Mouse (Mus musculus) ES-Bruce4 (cell line): Measurements from ENCODE around the gene Dap. TPM values are rescaled to one million over a fixed set of nuclear protein-coding genes. Genes with fewer than 3 reads are reported as not detected.

ENCODE experiments used
- H3K27ac ChIP-seq: 2 replicates; pipeline ENCODE4 v1.5.1; 2012; ENCODE audit warnings: low read length, inconsistent platforms; ENCODE audit not compliant: insufficient read depth
- H3K27me3 ChIP-seq: 2 replicates; pipeline ENCODE4 v1.6.1; 2012; ENCODE audit warnings: mild to moderate bottlenecking, low read length, inconsistent platforms; ENCODE audit not compliant: control insufficient read depth, poor library complexity, insufficient read depth, severe bottlenecking
- H3K36me3 ChIP-seq: 2 replicates; pipeline ENCODE4 v1.6.1; 2012; ENCODE audit warnings: inconsistent platforms, mild to moderate bottlenecking, low read length, moderate library complexity; ENCODE audit not compliant: control insufficient read depth, poor library complexity, insufficient read depth, severe bottlenecking
- H3K4me1 ChIP-seq: one replicate; pipeline ENCODE4 v1.8.1; 2011; ENCODE audit warnings: low read length; ENCODE audit not compliant: control insufficient read depth, insufficient read depth
- H3K4me3 ChIP-seq: 2 replicates; pipeline ENCODE4 v1.5.1; 2011; ENCODE audit warnings: low read depth, mild to moderate bottlenecking, low read length
- H3K9ac ChIP-seq: 2 replicates; pipeline ENCODE4 v1.6.1; 2012; ENCODE audit warnings: low read depth, mild to moderate bottlenecking, inconsistent platforms; ENCODE audit not compliant: poor library complexity, severe bottlenecking
- H3K9me3 ChIP-seq: replicated peaks from 2 replicates; pipeline ENCODE4 v1.6.1; 2012; ENCODE audit warnings: mild to moderate bottlenecking, low read length, inconsistent platforms; ENCODE audit not compliant: control insufficient read depth, poor library complexity, insufficient read depth, severe bottlenecking
- CTCF ChIP-seq: IDR thresholded peaks from one replicate; pipeline ENCODE4 v1.8.1; 2011; ENCODE audit warnings: low read depth, low read length
- EP300 ChIP-seq: IDR thresholded peaks from 2 replicates; pipeline ENCODE4 v1.6.1; 2011; ENCODE audit warnings: low read depth, low read length; ENCODE audit not compliant: insufficient read depth
- POLR2A ChIP-seq: IDR thresholded peaks from one replicate; pipeline ENCODE4 v1.8.1; 2011; ENCODE audit warnings: low read length; ENCODE audit not compliant: insufficient read depth
- polyA plus RNA-seq: library from polyadenylated mRNA; stranded (reverse); fragments of >200 nt; gene quantifications from 2 replicates; pipeline ENCODE4 v1.2.4, GENCODE M21; 2011; ENCODE audit warnings: low read depth; ENCODE audit not compliant: missing spikeins, insufficient read depth, insufficient read length

Gene Dap
- polyA plus RNA-seq, 1 experiment, result 22.7 TPM

DNA sequence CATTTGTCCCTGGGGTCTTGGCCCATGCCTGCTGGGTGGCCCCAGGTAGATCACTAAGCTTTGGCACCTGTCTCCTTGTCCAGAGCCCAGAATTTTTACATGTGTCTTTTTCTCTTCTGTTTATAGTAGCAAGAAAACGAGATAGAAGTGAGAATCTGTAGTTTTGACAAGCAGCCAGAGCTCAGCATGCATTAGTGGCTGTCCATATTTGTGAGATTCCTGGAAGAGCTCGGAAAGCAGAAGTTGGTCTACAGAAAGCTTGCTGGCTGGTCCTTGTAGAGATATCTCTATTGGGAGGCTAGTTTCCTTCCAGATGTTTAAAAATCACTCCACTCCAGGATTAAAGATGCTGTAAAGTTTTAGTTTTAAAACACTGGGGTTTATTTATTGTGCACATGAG is 25.9 kb downstream of the Dap start:
- H3K9ac ChIP-seq, result no peak overlapping the region
- TF ChIP-seq CTCF (no peak), EP300 (no peak), POLR2A (no peak)
- no peak overlapping the region for H3K4me3 ChIP-seq
- H3K36me3 ChIP-seq, result no peaks in the 10 kb centered on the region
- no peaks in the 10 kb centered on the region for H3K4me1 ChIP-seq
- H3K9me3 ChIP-seq, result no peaks in the 10 kb centered on the region
- no peak overlapping the region for H3K27ac ChIP-seq
- no peaks in the 10 kb centered on the region for H3K27me3 ChIP-seq

DNA sequence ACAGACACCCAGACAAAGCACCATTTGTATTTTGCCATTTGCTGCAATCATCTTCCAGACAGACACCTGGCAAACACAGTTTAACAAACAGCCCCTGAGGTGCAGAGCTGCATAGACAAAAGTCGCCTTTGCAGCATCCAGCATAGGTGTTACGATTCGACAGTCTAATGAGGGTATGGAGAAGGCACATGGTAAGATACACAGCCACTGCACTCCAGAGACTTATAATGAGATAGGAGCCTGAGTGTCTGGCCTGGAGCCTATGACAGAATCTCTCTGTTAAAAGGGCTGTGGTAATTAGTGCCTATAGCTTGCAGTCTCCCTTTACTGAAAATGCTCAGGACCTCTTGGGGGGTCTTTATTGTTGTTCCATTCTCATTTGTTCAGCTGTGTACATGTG is 26.6 kb downstream of the Dap start:
- Histone ChIP-seq H3K36me3 (no peaks in the 10 kb centered on the region), H3K4me1 (no peaks in the 10 kb centered on the region), H3K9ac (no peak overlapping the region), H3K27me3 (no peaks in the 10 kb centered on the region), H3K27ac (no peak overlapping the region), H3K4me3 (no peak overlapping the region), H3K9me3 (no peaks in the 10 kb centered on the region)
- no peak for TF ChIP-seq CTCF
- no peak for TF ChIP-seq EP300
- TF ChIP-seq POLR2A, result no peak

DNA sequence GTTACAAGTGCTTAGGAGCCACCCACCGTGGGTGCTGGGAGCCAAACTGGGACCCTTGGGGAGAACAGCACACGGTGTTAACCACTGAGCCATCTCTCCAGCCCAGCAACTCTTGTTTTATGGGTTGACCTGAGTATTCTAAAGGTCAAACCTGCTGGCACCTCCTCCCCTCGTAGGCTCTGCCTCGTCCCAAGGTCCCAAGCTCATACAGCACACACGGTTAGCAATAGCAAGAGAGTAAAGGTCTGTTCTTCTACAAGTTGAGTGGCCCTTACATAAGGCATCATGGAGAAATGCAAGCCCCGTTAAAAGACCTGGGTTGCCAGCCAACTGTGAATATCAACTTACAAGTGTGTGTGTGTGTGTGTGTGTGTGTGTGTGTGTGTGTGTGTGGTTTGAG is 27.1 kb downstream of the Dap start:
- H3K9ac ChIP-seq, result no peak overlapping the region
- no peaks in the 10 kb centered on the region for H3K9me3 ChIP-seq
- no peaks in the 10 kb centered on the region for H3K27me3 ChIP-seq
- H3K4me1 ChIP-seq, result no peaks in the 10 kb centered on the region
- TF ChIP-seq CTCF (no peak), EP300 (no peak), POLR2A (no peak)
- H3K4me3 ChIP-seq, result no peak overlapping the region
- no peaks in the 10 kb centered on the region for H3K36me3 ChIP-seq
- H3K27ac ChIP-seq, result no peak overlapping the region

DNA sequence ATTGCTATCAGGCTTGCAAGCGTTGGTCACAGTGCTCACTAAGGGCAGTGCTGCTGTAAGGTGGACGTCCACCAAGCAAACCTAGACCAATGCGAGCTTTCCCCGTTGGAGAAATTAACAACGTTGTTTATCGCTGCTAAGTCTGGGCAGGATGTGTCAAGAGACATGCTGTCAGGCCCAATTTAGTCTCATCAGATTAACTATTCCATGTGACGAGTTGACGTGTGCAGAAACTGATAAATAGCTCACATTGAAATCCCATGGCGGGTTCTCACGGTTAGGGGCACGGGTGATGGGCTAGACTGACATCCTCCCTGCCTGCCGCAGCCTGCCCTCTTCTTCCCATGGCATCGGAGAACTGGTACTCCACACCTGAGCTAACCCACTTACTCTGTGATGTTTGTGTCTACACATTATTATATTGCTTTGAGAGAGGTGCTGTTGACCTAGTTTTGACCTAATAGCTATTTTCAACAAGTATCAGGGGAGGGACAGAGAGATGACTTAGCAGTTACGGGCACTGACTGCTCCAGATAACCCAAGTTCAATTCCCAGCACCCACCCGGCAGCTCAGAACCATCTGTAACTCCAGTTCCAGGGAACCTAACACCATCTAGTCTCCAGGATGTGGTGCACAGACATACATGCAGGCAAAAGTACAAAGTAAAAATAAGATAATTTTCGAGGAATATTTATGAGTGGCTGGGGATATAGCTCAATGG is 28.6 kb downstream of the Dap start:
- H3K36me3 ChIP-seq, result no peaks in the 10 kb centered on the region
- no peaks in the 10 kb centered on the region for H3K27me3 ChIP-seq
- no peak overlapping the region for H3K4me3 ChIP-seq
- H3K9ac ChIP-seq, result no peak overlapping the region
- no peak for TF ChIP-seq POLR2A
- no peak for TF ChIP-seq CTCF
- TF ChIP-seq EP300, result no peak
- H3K27ac ChIP-seq, result no peak overlapping the region
- no peaks in the 10 kb centered on the region for H3K4me1 ChIP-seq
- no peaks in the 10 kb centered on the region for H3K9me3 ChIP-seq

DNA sequence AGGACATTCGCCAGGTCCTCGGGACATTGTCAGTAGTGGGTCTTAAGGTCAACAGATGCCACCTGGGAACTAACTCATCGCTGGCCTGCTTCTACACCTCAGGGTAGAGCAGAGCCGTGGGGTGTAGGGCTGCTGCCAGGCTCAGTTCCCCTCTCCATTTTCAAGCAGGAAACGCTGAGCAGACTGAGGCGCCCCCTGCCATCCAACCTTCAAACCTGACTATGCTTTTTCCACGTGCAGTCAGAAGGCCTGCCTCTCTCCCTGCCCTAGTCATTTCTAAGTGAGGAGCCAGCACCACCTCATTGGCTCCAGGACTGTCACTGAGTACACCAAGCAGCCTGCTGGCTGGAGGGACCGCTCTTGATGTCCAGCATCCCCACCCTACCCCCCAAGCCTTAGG is 29.3 kb downstream of the Dap start:
- H3K27me3 ChIP-seq, result no peaks in the 10 kb centered on the region
- TF ChIP-seq POLR2A (no peak), CTCF (peak; percentile 21)
- H3K36me3 ChIP-seq, result no peaks in the 10 kb centered on the region

DNA sequence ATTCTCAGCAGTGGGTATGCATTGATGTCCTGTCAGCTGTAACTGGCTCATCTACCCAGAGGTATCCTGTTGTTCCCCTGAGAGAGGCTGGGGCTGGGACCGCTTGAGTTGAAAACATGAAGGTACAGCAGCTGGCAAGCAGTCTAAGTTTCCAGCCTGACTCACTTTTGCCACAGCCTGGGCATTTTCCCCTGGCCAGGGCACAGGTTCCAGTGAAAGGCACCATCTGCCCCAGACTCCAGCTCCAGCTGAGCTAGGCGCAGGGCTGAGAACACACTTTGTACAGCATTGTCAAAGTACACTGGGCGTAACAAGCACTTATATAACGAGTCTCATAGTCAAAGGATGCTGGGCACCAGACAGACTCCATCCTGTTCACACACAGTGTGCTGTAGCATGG is 29.8 kb downstream of the Dap start:
- H3K27ac ChIP-seq, result no peak overlapping the region
- no peaks in the 10 kb centered on the region for H3K9me3 ChIP-seq
- no peaks in the 10 kb centered on the region for H3K27me3 ChIP-seq
- H3K4me3 ChIP-seq, result no peak overlapping the region
- no peak overlapping the region for H3K9ac ChIP-seq
- no peaks in the 10 kb centered on the region for H3K36me3 ChIP-seq
- H3K4me1 ChIP-seq, result no peaks in the 10 kb centered on the region
- TF ChIP-seq POLR2A, result no peak
- TF ChIP-seq CTCF, result no peak
- TF ChIP-seq EP300, result no peak

More for the DNA sequence above, 29.3 kb downstream of the Dap start:
- Histone ChIP-seq H3K4me1 (no peaks in the 10 kb centered on the region), H3K9ac (no peak overlapping the region), H3K27ac (no peak overlapping the region), H3K9me3 (no peaks in the 10 kb centered on the region), H3K4me3 (no peak overlapping the region)
